Mouse (Mus musculus): ENCODE results near the gene Fam124a.

DNA sequence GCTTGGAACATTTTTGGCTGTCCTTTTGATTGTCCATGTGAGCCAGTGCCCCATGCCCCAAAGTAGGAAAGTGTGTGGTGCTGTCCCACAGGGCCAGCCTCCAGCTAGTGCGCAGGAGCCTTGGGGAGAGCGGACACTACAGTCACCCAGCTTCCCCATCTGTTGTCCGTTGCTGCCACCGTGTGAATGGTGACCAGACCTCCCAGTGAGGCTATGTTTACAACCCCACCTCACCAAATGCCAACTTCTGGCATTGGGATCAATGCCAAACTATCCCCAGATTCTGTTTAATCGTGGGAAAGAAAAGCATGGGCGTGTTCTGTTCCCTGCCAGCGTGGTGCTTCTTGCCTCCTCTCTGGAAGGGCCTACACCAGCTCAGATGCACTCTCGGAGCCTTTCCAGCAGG, 52.3 kb downstream of the Fam124a start:
- TF ChIP-seq GATA1 (IDR thresholded peaks at IDR 0.05; ENCODE audit: borderline replicate concordance, low read length) (no peak), FLI1 (IDR thresholded peaks at IDR 0.05; ENCODE audit: low read length) (no peak)

Data from megakaryocyte, embryonic 14.5 days (primary cell).